Mouse (Mus musculus) hindbrain, embryonic 14.5 days (tissue): ENCODE measurements around the gene Ccdc78. TPM values are rescaled to one million over a fixed set of nuclear protein-coding genes. Genes with fewer than 3 reads are reported as not detected.

ENCODE experiments used
- ATAC-seq: fragments of 200-750 bp; cut with Nextera tagmentation; 2 replicates; pipeline ENCODE4 v1.8.0; 2017; ENCODE audit warnings: moderate number of reproducible peaks, mild to moderate bottlenecking, moderate TSS enrichment, moderate library complexity; ENCODE audit not compliant: low FRiP score
- DNase-seq: peaks from one replicate; pipeline ENCODE4 v3.0.0-alpha.2; 2015; ENCODE audit warnings: low spot score
- H3K27ac ChIP-seq: fragments of 300-500 bp; sonication (generic); 2 replicates; pipeline ENCODE4 v1.5.1; 2014; ENCODE audit warnings: mild to moderate bottlenecking, moderate library complexity
- H3K27me3 ChIP-seq: fragments of 300-500 bp; sonication (generic); 2 replicates; pipeline ENCODE4 v1.6.1; 2014; ENCODE audit warnings: mild to moderate bottlenecking, low read length, mixed read lengths; ENCODE audit not compliant: control insufficient read depth, insufficient read depth
- H3K36me3 ChIP-seq: fragments of 300-500 bp; sonication (generic); replicated peaks from 2 replicates; pipeline ENCODE4 v1.6.1; 2014; ENCODE audit not compliant: control insufficient read depth, insufficient read depth
- H3K4me1 ChIP-seq: fragments of 300-500 bp; sonication (generic); replicated peaks from 2 replicates; pipeline ENCODE4 v1.6.1; 2014; ENCODE audit warnings: antibody characterized with exemption, low read length, mixed read lengths; ENCODE audit not compliant: control insufficient read depth, insufficient read depth
- H3K4me2 ChIP-seq: fragments of 300-500 bp; sonication (generic); replicated peaks from 2 replicates; pipeline ENCODE4 v1.6.1; 2014; ENCODE audit warnings: mild to moderate bottlenecking, moderate library complexity
- H3K4me3 ChIP-seq: fragments of 300-500 bp; sonication (generic); replicated peaks from 2 replicates; pipeline ENCODE4 v1.5.1; 2014; ENCODE audit warnings: mild to moderate bottlenecking, low read length
- H3K9ac ChIP-seq: fragments of 300-500 bp; sonication (generic); 2 replicates; pipeline ENCODE4 v1.6.1; 2014
- H3K9me3 ChIP-seq: fragments of 300-500 bp; sonication (generic); 2 replicates; pipeline ENCODE4 v1.6.1; 2016; ENCODE audit warnings: low read length; ENCODE audit not compliant: control insufficient read depth
- WGBS: fragments of 180-500 bp; shearing (Covaris S2); extraction: QIAGEN DNeasy Blood & Tissue Kit; methylation state at CpG from one replicate; pipeline ENCODE4 v1.1.7; 2014; 5-methylcytosine and 5-hydroxymethylcytosine counted together
- polyA plus RNA-seq: library from polyadenylated mRNA; unstranded; fragments of >200 nt; fragmentation: Nextera tagmentation; extraction: Ambion mirVana; gene quantifications from 2 replicates; pipeline ENCODE4 v1.2.1, GENCODE M21; 2014

The Ccdc78 gene
- polyA plus RNA-seq, 1 experiment from 2014 or later: 0.41 TPM

DNA sequence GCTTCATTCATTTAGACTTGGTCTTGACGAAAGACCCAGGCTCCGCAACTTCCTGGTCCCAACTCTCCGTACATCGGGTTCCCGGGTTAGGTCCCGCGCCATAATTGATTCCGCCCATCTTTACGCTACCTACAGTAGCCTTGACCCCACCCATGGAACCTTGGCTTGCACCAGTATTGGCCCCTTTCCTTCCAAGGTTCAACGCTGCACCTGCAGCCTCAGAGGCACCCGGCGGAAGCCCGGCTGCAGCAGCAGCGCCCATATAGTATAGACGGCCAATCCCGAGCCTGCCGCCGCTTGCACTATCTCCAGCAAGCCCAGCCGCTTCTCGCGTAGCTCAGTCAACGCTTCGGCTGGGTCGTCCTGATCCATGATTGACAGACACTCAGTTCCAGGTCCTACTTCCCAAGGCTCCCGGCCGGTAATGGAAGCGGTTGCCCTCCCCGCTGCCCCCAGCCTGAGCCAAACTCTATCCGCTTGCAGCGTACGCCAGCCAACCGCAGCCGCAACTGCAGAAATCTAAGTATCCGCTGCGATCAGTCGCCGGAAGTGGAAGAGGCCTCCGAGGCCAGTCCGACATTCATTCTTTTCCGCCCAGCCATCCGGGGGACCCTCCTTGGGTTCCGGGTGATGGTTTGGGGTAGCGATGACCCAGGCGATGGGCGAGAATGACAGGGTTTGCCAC, 5.6 kb downstream of the Ccdc78 start:
- peak; percentile 85 for DNase-seq
- Histone ChIP-seq H3K4me3 (peak overlapping the region; percentile 60), H3K27ac (peak overlapping the region; percentile 95), H3K36me3 (peaks cover 21% of the 10 kb centered on the region), H3K4me1 (peaks cover 23% of the 10 kb centered on the region), H3K9me3 (no peaks in the 10 kb centered on the region), H3K9ac (peak overlapping the region; percentile 80), H3K4me2 (peak overlapping the region; percentile 85), H3K27me3 (no peaks in the 10 kb centered on the region)
- peak; percentile 67 for ATAC-seq
- WGBS: under 1% methylated on average over 45 of the region's 45 CpGs

DNA sequence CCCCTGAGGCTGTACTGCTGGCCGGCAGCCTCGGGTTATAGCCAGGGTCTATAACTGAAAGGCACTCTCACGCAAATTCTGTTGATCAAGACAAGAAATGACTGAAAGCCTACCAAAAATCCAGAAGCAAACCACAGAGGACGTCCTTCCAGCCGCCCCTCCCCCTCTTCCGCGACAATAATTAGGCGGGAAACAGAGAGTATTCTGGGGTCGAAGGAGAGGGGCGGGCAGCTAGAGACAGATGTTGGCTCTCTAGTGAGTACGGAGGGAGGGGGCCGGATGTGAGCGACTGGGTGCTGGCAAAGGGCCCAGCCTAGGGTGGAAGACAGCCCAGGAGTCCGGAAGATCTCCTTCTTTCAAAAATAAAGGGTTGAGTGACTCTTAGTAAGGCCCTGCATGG, 6.2 kb downstream of the Ccdc78 start, which contains the start of gene Fam173a:
Gene Fam173a (minus strand): TSS at position 287 of the 400 bp plus-strand sequence.
- peak; percentile 69 for DNase-seq
- Histone ChIP-seq H3K4me3 (peak within 1 kb of the TSS; percentile 60), H3K9ac (peak within 1 kb of the TSS; percentile 80), H3K27ac (peak within 1 kb of the TSS; percentile 95), H3K9me3 (no peaks in the 10 kb centered on the region), H3K4me1 (peaks cover 26% of the 10 kb centered on the region), H3K36me3 (peaks cover 19% of the 10 kb centered on the region), H3K4me2 (peak within 1 kb of the TSS; percentile 85), H3K27me3 (no peaks in the 10 kb centered on the region)
- peak; percentile 51; the same call in 1 of the 2 replicates for ATAC-seq
- under 1% methylated on average over 14 of the region's 14 CpGs for WGBS

DNA sequence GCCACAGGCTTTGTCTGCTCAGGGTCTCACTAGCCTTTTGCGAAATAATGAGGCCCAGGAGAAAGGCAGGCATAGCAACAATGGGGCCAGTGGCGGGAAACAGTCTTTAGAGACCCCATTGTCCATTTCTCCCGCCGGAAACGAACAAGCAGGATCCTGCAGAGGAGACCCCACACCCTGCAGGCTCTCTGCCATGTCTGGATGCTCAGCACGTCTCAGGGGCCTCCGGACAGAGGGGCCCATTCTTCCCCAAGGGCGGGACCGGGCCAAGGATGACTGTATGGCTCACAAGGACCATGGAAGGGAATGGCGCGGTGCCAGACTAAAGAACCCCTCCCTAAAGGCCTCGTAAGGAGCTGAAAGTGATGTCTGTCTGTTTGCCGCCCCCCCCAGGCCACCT, 7.8 kb downstream of the Ccdc78 start:
- 7% methylated on average over 13 of the region's 13 CpGs for WGBS
- no peaks in the 10 kb centered on the region for H3K9me3 ChIP-seq
- no peaks in the 10 kb centered on the region for H3K27me3 ChIP-seq
- ATAC-seq: no peak
- no peak overlapping the region for H3K4me3 ChIP-seq
- peaks cover 8% of the 10 kb centered on the region for H3K36me3 ChIP-seq
- peak overlapping the region; percentile 70 for H3K4me2 ChIP-seq
- no peak for DNase-seq
- peaks cover 26% of the 10 kb centered on the region for H3K4me1 ChIP-seq
- peak overlapping the region; percentile 40; the same call in 1 of the 2 replicates for H3K27ac ChIP-seq
- H3K9ac ChIP-seq: peak overlapping the region; percentile 47; the same call in 1 of the 2 replicates

DNA sequence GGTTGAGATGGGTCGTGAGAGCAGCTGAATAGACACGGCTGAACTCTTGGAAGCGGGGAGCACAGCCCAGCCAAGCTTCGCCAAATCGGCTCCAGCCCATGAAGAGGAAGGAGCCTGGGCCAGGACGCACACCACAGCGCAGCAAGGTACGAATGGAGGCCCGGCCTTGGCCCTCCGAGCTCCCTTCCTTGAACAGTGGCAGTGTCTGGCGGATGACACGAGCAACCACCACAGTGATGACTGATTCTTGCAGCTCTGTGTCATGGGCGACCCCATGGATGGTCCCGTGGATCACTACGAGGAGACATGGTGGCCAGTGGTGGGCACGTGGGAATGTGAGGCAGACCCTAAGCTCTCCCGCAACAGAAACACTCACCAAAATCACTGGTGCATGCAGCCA, 8.6 kb downstream of the Ccdc78 start:
- DNase-seq (no peak), ATAC-seq (no peak)
- Histone ChIP-seq H3K36me3 (0 out of 2 replicates have a peak, but pooled peaks cover under 1% of the 10 kb centered on the region), H3K9ac (peak overlapping the region; percentile 47), H3K4me2 (peak overlapping the region; percentile 70), H3K27me3 (no peaks in the 10 kb centered on the region), H3K4me3 (peak overlapping the region; percentile 49), H3K4me1 (peaks cover 26% of the 10 kb centered on the region), H3K27ac (peak overlapping the region; percentile 40), H3K9me3 (no peaks in the 10 kb centered on the region)
- WGBS: 39% methylated on average over 17 of the region's 17 CpGs

DNA sequence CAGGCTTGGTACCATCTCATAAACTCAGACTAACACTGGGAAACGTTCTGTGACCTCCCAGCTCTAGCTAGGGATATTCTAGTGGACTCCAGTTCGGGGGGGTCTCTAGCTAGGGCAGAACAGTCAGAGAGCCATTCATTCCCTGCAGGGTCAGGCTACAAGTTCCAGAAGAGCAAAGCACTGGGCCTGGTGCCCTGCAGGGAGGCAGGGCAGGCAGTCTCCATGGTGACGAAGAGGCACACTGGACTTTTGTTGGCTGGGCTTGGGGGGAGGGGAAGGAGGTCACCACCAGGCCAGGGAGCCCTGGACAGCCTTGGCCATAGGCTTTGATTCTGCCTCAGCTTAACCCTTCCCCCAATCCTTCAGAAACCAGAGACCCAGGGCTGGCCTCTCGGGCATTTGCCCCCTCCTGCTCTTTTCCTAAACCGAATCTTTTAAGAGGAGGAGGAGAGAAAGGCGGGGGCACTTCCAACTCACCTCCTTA, 9.3 kb downstream of the Ccdc78 start, which contains the start of gene AC134908.4:
Gene AC134908.4 (minus strand): TSS at position 51 of the 484 bp plus-strand sequence.
- WGBS: 5% methylated on average over 6 of the region's 6 CpGs
- no peaks in the 10 kb centered on the region for H3K27me3 ChIP-seq
- no peak for DNase-seq

DNA sequence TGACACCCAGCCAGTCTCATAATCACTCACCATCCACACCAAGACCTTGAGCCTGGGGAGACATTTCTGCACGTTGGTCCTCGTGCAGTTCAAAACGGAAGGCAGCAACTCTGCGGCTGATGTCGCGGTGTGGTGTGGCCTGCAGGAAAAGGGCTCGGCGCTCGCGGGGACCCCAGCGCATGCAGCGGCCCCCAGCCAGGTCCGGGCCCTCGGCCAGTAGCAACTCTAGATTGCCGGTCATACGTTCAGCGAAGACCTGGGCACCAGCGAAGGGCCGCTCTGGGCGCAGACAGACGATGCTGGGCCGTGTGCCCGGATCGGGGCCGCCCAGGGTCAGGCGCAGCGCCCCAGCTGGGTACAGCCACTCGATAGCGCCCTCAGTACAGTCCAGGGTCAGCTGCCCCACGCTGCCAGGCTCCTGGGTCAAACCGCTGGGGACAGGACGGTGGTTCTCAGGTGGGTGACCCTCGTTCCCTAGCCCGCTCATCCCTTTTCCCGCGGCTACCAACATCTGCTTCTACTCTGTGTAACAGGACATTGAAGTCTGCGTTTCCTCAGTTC, 9.9 kb downstream of the Ccdc78 start:
- WGBS: under 1% methylated on average over 36 of the region's 37 CpGs
- peak overlapping the region; percentile 62 for H3K27ac ChIP-seq
- DNase-seq: no peak

More for the DNA sequence above, 9.3 kb downstream of the Ccdc78 start, which contains the start of gene AC134908.4:
- peak within 1 kb of the TSS; percentile 47 for H3K9ac ChIP-seq
- no peak; the same call in 1 of the 2 replicates for ATAC-seq
- peak within 1 kb of the TSS; percentile 70 for H3K4me2 ChIP-seq
- peaks cover 26% of the 10 kb centered on the region for H3K4me1 ChIP-seq
- H3K27ac ChIP-seq: peak within 1 kb of the TSS; percentile 62
- peak within 1 kb of the TSS; percentile 49 for H3K4me3 ChIP-seq
- no peaks in the 10 kb centered on the region for H3K36me3 ChIP-seq
- H3K9me3 ChIP-seq: no peaks in the 10 kb centered on the region

DNA sequence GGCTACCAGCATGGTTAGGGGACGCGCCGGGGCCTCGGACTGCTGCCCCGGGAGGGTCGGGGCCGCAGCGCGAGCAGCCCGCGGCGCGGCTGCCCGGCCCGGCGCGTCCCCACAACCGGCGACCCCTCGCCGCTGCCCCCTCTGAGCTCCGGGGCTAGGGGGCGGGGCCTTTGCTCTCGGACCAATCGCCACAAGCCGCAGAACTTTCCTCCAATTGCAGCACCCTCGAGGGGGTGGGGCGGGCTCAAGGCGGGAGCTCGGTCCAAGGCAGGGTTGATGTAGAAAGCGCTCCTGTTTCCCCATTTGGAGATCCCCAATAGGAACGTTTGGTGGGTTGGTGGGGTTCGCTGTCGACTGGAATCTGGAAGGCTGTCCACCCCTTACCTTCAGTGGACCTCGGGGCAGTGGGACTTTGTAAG, 10.6 kb downstream of the Ccdc78 start, which contains the start of gene Metrn:
Gene Metrn (minus strand): TSS at position 186 of the 419 bp plus-strand sequence.
- peak; percentile 63 for ATAC-seq
- peaks cover 20% of the 10 kb centered on the region for H3K4me1 ChIP-seq
- DNase-seq: peak; percentile 72
- peak within 1 kb of the TSS; percentile 49 for H3K4me3 ChIP-seq
- H3K36me3 ChIP-seq: no peaks in the 10 kb centered on the region
- 0% methylated on average over 35 of the region's 35 CpGs for WGBS
- H3K9me3 ChIP-seq: no peaks in the 10 kb centered on the region
- peak within 1 kb of the TSS; percentile 47 for H3K9ac ChIP-seq
- peak within 1 kb of the TSS; percentile 62 for H3K27ac ChIP-seq
- peak within 1 kb of the TSS; percentile 70 for H3K4me2 ChIP-seq
- no peaks in the 10 kb centered on the region for H3K27me3 ChIP-seq

More for the DNA sequence above, 9.9 kb downstream of the Ccdc78 start:
- Histone ChIP-seq H3K4me3 (peak overlapping the region; percentile 49), H3K4me1 (peaks cover 24% of the 10 kb centered on the region), H3K4me2 (peak overlapping the region; percentile 70), H3K9me3 (no peaks in the 10 kb centered on the region), H3K9ac (peak overlapping the region; percentile 47), H3K27me3 (no peaks in the 10 kb centered on the region), H3K36me3 (no peaks in the 10 kb centered on the region)
- no peak for ATAC-seq

DNA sequence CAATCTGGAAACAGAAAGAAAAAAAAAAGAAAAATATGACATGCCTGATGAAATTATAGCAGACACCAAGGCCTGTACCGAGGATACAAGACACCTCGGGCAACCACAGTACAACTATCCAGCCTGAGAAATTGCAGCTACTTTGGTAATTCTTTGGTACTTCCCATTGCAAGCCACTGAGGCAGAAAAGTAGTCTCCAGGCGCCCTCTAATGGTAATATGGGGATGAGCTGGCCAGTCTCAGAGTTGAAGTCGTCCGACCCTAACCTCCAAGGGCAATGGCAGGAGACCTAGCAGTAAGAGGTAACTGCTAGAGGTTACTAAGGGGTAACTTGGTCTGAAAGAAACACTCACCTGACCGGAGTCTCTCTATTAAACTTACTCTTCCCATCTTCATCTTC, 14.6 kb downstream of the Ccdc78 start:
- Histone ChIP-seq H3K27me3 (no peaks in the 10 kb centered on the region), H3K4me1 (peaks cover 31% of the 10 kb centered on the region), H3K36me3 (no peaks in the 10 kb centered on the region), H3K9me3 (no peaks in the 10 kb centered on the region), H3K27ac (no peak overlapping the region), H3K9ac (no peak overlapping the region), H3K4me2 (no peak overlapping the region), H3K4me3 (no peak overlapping the region)
- DNase-seq (peak; percentile 82), ATAC-seq (no peak)
- WGBS: 10% methylated on average over 6 of the region's 6 CpGs
